Mouse (Mus musculus): ENCODE measurements around the gene Nlgn2. TPM values are rescaled to one million over a fixed set of nuclear protein-coding genes. Genes with fewer than 3 reads are reported as not detected.

The Nlgn2 gene
- total and polyA plus RNA-seq, 3 experiments, result 20.3 to 43.3 (median 29.8) TPM

DNA sequence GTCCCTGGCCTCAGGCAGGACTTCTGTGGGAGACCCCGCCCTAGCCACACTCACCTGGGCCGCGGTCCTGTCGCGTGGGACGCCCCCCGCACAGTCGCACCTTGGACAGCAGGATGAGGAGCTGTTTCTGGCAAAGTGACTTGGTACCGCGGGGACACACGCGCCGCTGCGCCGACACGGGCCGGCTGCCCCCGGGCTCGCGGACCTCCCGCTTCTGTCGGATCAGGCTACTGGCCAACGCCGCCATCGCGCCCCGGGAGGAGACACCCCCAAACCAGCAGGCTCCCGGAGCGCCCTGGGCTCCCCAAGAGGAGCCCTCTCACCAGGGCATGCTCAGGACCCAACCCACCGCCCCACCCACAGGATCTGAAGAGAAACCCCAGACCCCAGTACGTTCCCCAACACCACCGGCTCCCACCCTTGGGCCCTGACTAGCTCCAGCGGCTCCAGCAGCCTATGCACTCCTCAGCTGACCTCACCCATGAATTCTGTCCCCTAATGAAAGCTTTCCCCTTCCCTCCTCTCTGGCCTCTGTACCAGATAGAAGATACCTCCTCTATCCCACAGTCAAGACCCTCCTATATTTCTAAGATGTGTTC lies 36.1 kb downstream of the Nlgn2 start, which contains the start of gene Fgf11:
Fgf11 (minus strand) TSS at position 479 of the 599 bp plus-strand sequence.
- DNase-seq (ENCODE audit: low read depth, low spot score), result no peak
- TF ChIP-seq NELFE (IDR thresholded peaks at IDR 0.05; ENCODE audit: low read depth, low read length), result peak; percentile 12; the same call in 1 of the 2 replicates
- no peak for TF ChIP-seq POLR2A (IDR thresholded peaks at IDR 0.05; ENCODE audit: control insufficient read depth in 1 of 2, insufficient read depth in 1 of 2, low read depth in 1 of 2, low read length in 2 of 2, poor library complexity in 1 of 2)
- 0 out of 2 replicates have a peak, but pooled peaks have one; percentile 6 for TF ChIP-seq MAZ (IDR thresholded peaks at IDR 0.05; ENCODE audit: low read depth, low read length)
- H3K9me3 ChIP-seq (replicated peaks; ENCODE audit: insufficient read depth, low read length), result no peaks in the 10 kb centered on the region
- H3K27ac ChIP-seq (ENCODE audit: control insufficient read depth, low read depth, low read length), result peak within 1 kb of the TSS; percentile 74
- H3K4me3 ChIP-seq (ENCODE audit: control insufficient read depth in 1 of 2, insufficient read depth in 1 of 2, low read depth in 2 of 2, low read length in 2 of 2), result peak within 1 kb of the TSS; percentile 70 to 89
- peaks cover 5 to 19% of the 10 kb centered on the region in 2 experiments; a peak in 3 of 4 replicates for H3K4me1 ChIP-seq (ENCODE audit: control insufficient read depth in 1 of 2, insufficient read depth in 2 of 2, low read length in 2 of 2)
- peak within 1 kb of the TSS; percentile 77 for H3K9ac ChIP-seq (ENCODE audit: control insufficient read depth, low read depth, low read length, poor library complexity, severe bottlenecking)
- H3K36me3 ChIP-seq (ENCODE audit: control insufficient read depth in 1 of 2, insufficient read depth in 2 of 2, low read length in 2 of 2), result peaks cover 0 to 8% of the 10 kb centered on the region in 2 experiments; a peak in 2 of 4 replicates
- no peaks in the 10 kb centered on the region for H3K27me3 ChIP-seq (ENCODE audit: control insufficient read depth in 1 of 2, insufficient read depth in 2 of 2, low read length in 2 of 2)
- peaks cover 8% of the 10 kb centered on the region; the same call in 1 of the 2 replicates for H3K79me2 ChIP-seq (ENCODE audit: control insufficient read depth, insufficient read depth, low read length, poor library complexity)

DNA sequence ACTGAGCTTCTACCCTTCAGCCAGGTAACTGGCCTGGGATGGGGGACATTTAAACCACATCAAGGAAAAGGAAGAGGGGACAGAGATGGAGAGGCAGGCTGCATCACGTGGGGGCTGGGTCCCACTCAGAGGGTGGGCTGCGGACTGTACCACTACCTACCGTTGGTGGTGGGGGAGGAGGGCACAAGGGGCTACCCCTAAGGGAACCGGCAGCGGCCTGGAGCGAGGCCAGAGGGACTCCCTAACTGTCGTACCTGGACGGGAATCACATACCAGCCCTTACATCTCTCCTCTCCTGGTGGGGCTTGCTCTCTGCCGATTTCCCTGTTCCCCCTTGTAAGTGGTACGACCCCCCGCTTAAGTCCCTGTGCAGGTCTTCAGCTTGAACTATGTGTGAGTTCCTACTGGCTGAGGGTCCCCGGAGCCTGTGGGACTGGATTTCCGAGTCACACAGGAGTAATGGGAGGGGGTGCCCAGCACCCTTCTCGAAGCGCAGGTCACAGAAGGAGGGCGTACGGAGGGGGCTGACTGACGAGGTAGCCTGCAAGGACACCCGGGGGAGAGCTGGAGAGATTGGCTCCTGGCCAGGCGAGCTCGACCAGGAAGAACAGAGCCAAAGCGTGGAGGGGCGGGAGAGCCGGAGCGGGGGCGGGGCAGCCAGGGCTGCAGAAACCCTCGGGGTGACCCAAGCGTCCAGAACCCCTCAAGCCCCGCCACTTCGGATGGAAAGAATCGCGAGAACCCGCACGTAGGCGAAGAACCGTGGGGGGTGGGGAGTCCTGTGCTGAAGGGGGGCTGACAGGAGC lies 37.0 kb downstream of the Nlgn2 start:
- Histone ChIP-seq H3K27ac (ENCODE audit: control insufficient read depth, low read depth, low read length) (peak overlapping the region; percentile 74), H3K4me1 (ENCODE audit: control insufficient read depth in 1 of 2, insufficient read depth in 2 of 2, low read length in 2 of 2) (peaks cover 5 to 21% of the 10 kb centered on the region in 2 experiments; a peak in 3 of 4 replicates), H3K9me3 (replicated peaks; ENCODE audit: insufficient read depth, low read length) (no peaks in the 10 kb centered on the region), H3K36me3 (ENCODE audit: control insufficient read depth in 1 of 2, insufficient read depth in 2 of 2, low read length in 2 of 2) (peaks cover 0 to 8% of the 10 kb centered on the region in 2 experiments; a peak in 2 of 4 replicates), H3K79me2 (ENCODE audit: control insufficient read depth, insufficient read depth, low read length, poor library complexity) (peaks cover 8% of the 10 kb centered on the region; the same call in 1 of the 2 replicates), H3K9ac (ENCODE audit: control insufficient read depth, low read depth, low read length, poor library complexity, severe bottlenecking) (peak overlapping the region; percentile 77), H3K27me3 (ENCODE audit: control insufficient read depth in 1 of 2, insufficient read depth in 2 of 2, low read length in 2 of 2) (no peaks in the 10 kb centered on the region), H3K4me3 (ENCODE audit: control insufficient read depth in 1 of 2, insufficient read depth in 1 of 2, low read depth in 2 of 2, low read length in 2 of 2) (peak overlapping the region; percentile 58 to 89)
- peak; percentile 93 for DNase-seq (ENCODE audit: low read depth, low spot score)
- peak; percentile 31 for TF ChIP-seq MXI1 (IDR thresholded peaks at IDR 0.05; ENCODE audit: low read depth, low read length)
- 0 out of 2 replicates have a peak, but pooled peaks have one; percentile 14 for TF ChIP-seq MYC (IDR thresholded peaks at IDR 0.05; ENCODE audit: low read depth, low read length)
- TF ChIP-seq SIN3A (IDR thresholded peaks at IDR 0.05; ENCODE audit: low read length), result peak; percentile 39; the same call in 1 of the 2 replicates
- peak; percentile 2; the same call in 1 of the 2 replicates for TF ChIP-seq TCF12 (IDR thresholded peaks at IDR 0.05; ENCODE audit: low read depth, low read length)
- peak; percentile 90 for TF ChIP-seq CHD2 (IDR thresholded peaks at IDR 0.05; ENCODE audit: low read length)
- TF ChIP-seq MEF2A (IDR thresholded peaks at IDR 0.05; ENCODE audit: extremely low read depth, insufficient replicate concordance, low read depth, low read length, poor library complexity, severe bottlenecking), result no peak
- TF ChIP-seq MAX (IDR thresholded peaks at IDR 0.05; ENCODE audit: low read length), result peak; percentile 35; the same call in 1 of the 2 replicates
- TF ChIP-seq POLR2A (IDR thresholded peaks at IDR 0.05; ENCODE audit: control insufficient read depth in 1 of 2, insufficient read depth in 1 of 2, low read depth in 1 of 2, low read length in 2 of 2, poor library complexity in 1 of 2), result peak; percentile 35 to 71
- TF ChIP-seq TBP (IDR thresholded peaks at IDR 0.05; ENCODE audit: low read depth, low read length), result peak; percentile 57; the same call in 1 of the 2 replicates
- no peak for TF ChIP-seq MAFK (IDR thresholded peaks at IDR 0.05; ENCODE audit: borderline replicate concordance, low read depth, low read length)
- TF ChIP-seq NELFE (IDR thresholded peaks at IDR 0.05; ENCODE audit: low read depth, low read length), result peak; percentile 55
- TF ChIP-seq ELF1 (IDR thresholded peaks at IDR 0.05; ENCODE audit: low read depth, low read length), result peak; percentile 72
- TF ChIP-seq HCFC1 (IDR thresholded peaks at IDR 0.05; ENCODE audit: low read depth, low read length), result peak; percentile 39; the same call in 1 of the 2 replicates
- no peak for TF ChIP-seq POLR2AphosphoS5 (IDR thresholded peaks at IDR 0.05; ENCODE audit: borderline replicate concordance, low read depth, low read length)
- no peak; a peak in 1 of 4 replicates for TF ChIP-seq EP300 (IDR thresholded peaks at IDR 0.05; ENCODE audit: low read depth in 1 of 2, low read length in 2 of 2)
- TF ChIP-seq MAZ (IDR thresholded peaks at IDR 0.05; ENCODE audit: low read depth, low read length), result peak; percentile 32
- no peak for TF ChIP-seq RCOR1 (IDR thresholded peaks at IDR 0.05; ENCODE audit: low read depth, low read length)
- peak; percentile 34; the same call in 1 of the 2 replicates for TF ChIP-seq ETS1 (IDR thresholded peaks at IDR 0.05; ENCODE audit: low read depth, low read length)
- TF ChIP-seq ZMIZ1 (IDR thresholded peaks at IDR 0.05; ENCODE audit: low read depth, low read length), result peak; percentile 43
- no peak for TF ChIP-seq BHLHE40 (IDR thresholded peaks at IDR 0.05; ENCODE audit: borderline replicate concordance, low read depth, low read length)
- TF ChIP-seq NRF1 (IDR thresholded peaks at IDR 0.05; ENCODE audit: insufficient read depth, low read depth, low read length, poor library complexity, severe bottlenecking), result no peak
- no peak for TF ChIP-seq KAT2A (conservative IDR thresholded peaks at IDR 0.05; ENCODE audit: low read depth, low read length)
- peak; percentile 99 for TF ChIP-seq CHD1 (IDR thresholded peaks at IDR 0.05; ENCODE audit: low read depth, low read length)
- TF ChIP-seq SMC3 (IDR thresholded peaks at IDR 0.05; ENCODE audit: low read depth, low read length), result no peak
- TF ChIP-seq USF1 (IDR thresholded peaks at IDR 0.05; ENCODE audit: low read depth, low read length), result peak; percentile 91
- peak in 1 of 2 experiments; percentile 67; a peak in 1 of 4 replicates for TF ChIP-seq USF2 (IDR thresholded peaks at IDR 0.05; ENCODE audit: borderline replicate concordance in 1 of 2, insufficient read depth in 1 of 2, low read depth in 1 of 2, low read length in 2 of 2)
